9 mouse cellular contexts compared by ENCODE assay signal in the genomic region with DNA sequence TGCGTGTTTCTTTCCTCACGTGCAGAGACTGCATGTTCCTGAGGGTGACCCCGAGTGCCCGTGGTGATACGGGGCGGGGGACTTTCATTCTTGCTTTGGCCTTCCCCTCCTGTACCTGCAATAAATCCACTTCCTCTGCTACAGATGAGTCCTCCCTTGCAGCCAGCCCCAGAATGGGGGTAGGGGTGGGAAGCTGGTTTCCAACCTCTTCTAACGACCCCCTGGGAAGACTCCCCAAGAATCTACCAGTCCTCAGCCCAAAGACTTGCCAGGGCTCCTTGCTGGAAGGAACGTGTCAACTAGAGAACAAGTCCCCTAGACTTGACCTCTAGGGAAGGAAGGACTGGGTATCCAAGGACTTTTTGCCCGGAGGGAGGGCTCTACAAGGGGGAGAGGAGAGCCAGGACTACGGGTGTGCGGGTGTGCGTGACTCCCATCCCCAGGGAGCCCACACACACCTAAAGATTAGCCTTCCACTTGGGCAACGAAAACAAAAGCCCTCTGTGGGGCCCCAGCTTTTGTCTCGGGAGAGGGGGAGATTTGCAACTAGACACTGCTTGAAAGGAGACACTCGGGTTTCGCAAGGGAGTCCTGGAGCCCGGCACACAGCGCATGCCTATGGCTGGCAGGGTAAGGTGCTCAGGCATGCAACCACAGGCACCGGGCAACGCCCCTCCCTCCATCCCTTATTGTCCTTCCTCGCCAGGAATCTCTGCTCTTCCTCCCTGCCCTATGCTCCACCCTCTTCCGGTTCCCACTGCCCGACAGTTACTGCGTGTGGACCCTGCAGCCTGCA. TPM values are rescaled to one million over a fixed set of nuclear protein-coding genes. Genes with fewer than 3 reads are reported as not detected.
DNase-seq lines count a peak whose midpoint lies in the region; ATAC-seq lines count a peak whose summit lies in the region.
"Had no signal": no experiment of that assay in that cellular context is flagged by ENCODE, and none has a peak within 500 bp of the region (broad histone marks: within the 10 kb centered on the region; RNA-seq: fewer than 3 reads in every experiment).

No protein-coding gene starts in this region.

- H3K27ac ChIP-seq in kidney, embryonic 15.5 days, result peak overlapping the region; percentile 20; the same call in 1 of the 2 replicates
- no peak overlapping the region for H3K27ac ChIP-seq in forebrain, embryonic 16.5 days (ENCODE audit: low read length)
- no peak overlapping the region for H3K27ac ChIP-seq in limb, embryonic 15.5 days
- no peak overlapping the region for H3K27ac ChIP-seq in midbrain, embryonic 15.5 days

- no peaks in the 10 kb centered on the region for H3K36me3 ChIP-seq in kidney, embryonic 15.5 days
- no peaks in the 10 kb centered on the region for H3K36me3 ChIP-seq in forebrain, embryonic 16.5 days (ENCODE audit: control insufficient read depth, insufficient read depth)
- H3K36me3 ChIP-seq in limb, embryonic 15.5 days, result no peaks in the 10 kb centered on the region
- no peaks in the 10 kb centered on the region for H3K36me3 ChIP-seq in midbrain, embryonic 15.5 days (replicated peaks)

- no peaks in the 10 kb centered on the region for H3K9me3 ChIP-seq in kidney, embryonic 15.5 days (replicated peaks)
- no peaks in the 10 kb centered on the region for H3K9me3 ChIP-seq in forebrain, embryonic 16.5 days (ENCODE audit: control insufficient read depth, low read length)
- H3K9me3 ChIP-seq in limb, embryonic 15.5 days, result no peaks in the 10 kb centered on the region
- H3K9me3 ChIP-seq in midbrain, embryonic 15.5 days, result no peaks in the 10 kb centered on the region

- H3K4me1 ChIP-seq in kidney, embryonic 15.5 days, result peaks cover 32% of the 10 kb centered on the region
- H3K4me1 ChIP-seq in forebrain, embryonic 16.5 days (replicated peaks; ENCODE audit: control insufficient read depth, insufficient read depth, low read length), result peaks cover 23% of the 10 kb centered on the region
- peaks cover 21% of the 10 kb centered on the region for H3K4me1 ChIP-seq in limb, embryonic 15.5 days
- peaks cover 22% of the 10 kb centered on the region for H3K4me1 ChIP-seq in midbrain, embryonic 15.5 days

- 2% methylated on average over 24 of the region's 24 CpGs for WGBS in kidney, embryonic 15.5 days
- 2% methylated on average over 24 of the region's 24 CpGs for WGBS in forebrain, embryonic 16.5 days
- WGBS in limb, embryonic 15.5 days, result 3% methylated on average over 24 of the region's 24 CpGs
- 3% methylated on average over 24 of the region's 24 CpGs for WGBS in midbrain, embryonic 15.5 days

- peak overlapping the region; percentile 65 for H3K4me2 ChIP-seq in kidney, embryonic 15.5 days
- H3K4me2 ChIP-seq in forebrain, embryonic 16.5 days (ENCODE audit: low read length), result peak overlapping the region; percentile 35
- peak overlapping the region; percentile 63 for H3K4me2 ChIP-seq in limb, embryonic 15.5 days
- H3K4me2 ChIP-seq in midbrain, embryonic 15.5 days, result peak overlapping the region; percentile 53

- H3K9ac ChIP-seq in kidney, embryonic 15.5 days, result 0 out of 2 replicates have a peak overlapping the region, but pooled peaks have one; percentile 35
- H3K9ac ChIP-seq in forebrain, embryonic 16.5 days (replicated peaks; ENCODE audit: low read depth, low read length), result peak overlapping the region; percentile 12; the same call in 1 of the 2 replicates
- H3K9ac ChIP-seq in limb, embryonic 15.5 days, result no peak overlapping the region
- 0 out of 2 replicates have a peak overlapping the region, but pooled peaks have one; percentile 10 for H3K9ac ChIP-seq in midbrain, embryonic 15.5 days

- H3K27me3 ChIP-seq in kidney, embryonic 15.5 days, result peaks cover 96% of the 10 kb centered on the region
- peaks cover 72% of the 10 kb centered on the region for H3K27me3 ChIP-seq in forebrain, embryonic 16.5 days (replicated peaks; ENCODE audit: control insufficient read depth, insufficient read depth, low read length)
- H3K27me3 ChIP-seq in limb, embryonic 15.5 days, result peaks cover 96% of the 10 kb centered on the region
- peaks cover 81% of the 10 kb centered on the region for H3K27me3 ChIP-seq in midbrain, embryonic 15.5 days (replicated peaks)

- no peak for DNase-seq in kidney, adult 18-20 months
- no peak for DNase-seq in ovary, adult 18-20 months (ENCODE audit: low spot score)
- DNase-seq in left cerebral cortex, adult 11 months (ENCODE audit: low spot score), result no peak
- DNase-seq in left cerebral cortex, adult 8-10 months (ENCODE audit: low spot score in 2 of 2), result no peak

- H3K4me3 ChIP-seq in kidney, embryonic 15.5 days (replicated peaks), result peak overlapping the region; percentile 35
- H3K4me3 ChIP-seq in forebrain, embryonic 16.5 days (replicated peaks; ENCODE audit: low read length), result peak overlapping the region; percentile 10
- H3K4me3 ChIP-seq in limb, embryonic 15.5 days, result peak overlapping the region; percentile 35
- peak overlapping the region; percentile 29 for H3K4me3 ChIP-seq in midbrain, embryonic 15.5 days

- ATAC-seq in kidney, embryonic 15.5 days (replicated peaks; ENCODE audit: low FRiP score), result peak; percentile 79
- ATAC-seq in forebrain, embryonic 16.5 days, result no peak
- no peak for ATAC-seq in limb, embryonic 15.5 days (ENCODE audit: insufficient number of reproducible peaks, low FRiP score, low TSS enrichment, low read depth)
- no peak for ATAC-seq in midbrain, embryonic 15.5 days (replicated peaks)

RNA-seq across cellular contexts. Expression of a gene that starts 5.8 kb away (rescaled TPM):
- polyA plus RNA-seq in kidney, embryonic 15.5 days (2015; fragmentation: Nextera tagmentation; extraction: Ambion mirVana), result 42.5 and 66.2 TPM in 2 replicates
- 0.17 TPM in 1 of 2 replicates, not detected in the other for polyA plus RNA-seq in forebrain, embryonic 16.5 days (2015; fragmentation: Nextera tagmentation; extraction: Ambion mirVana)
- polyA plus RNA-seq in limb, embryonic 15.5 days (2015; fragmentation: Nextera tagmentation; extraction: Ambion mirVana), result not detected in 2 replicates
- polyA plus RNA-seq in midbrain, embryonic 15.5 days (2015; fragmentation: Nextera tagmentation; extraction: Ambion mirVana), result not detected in 2 replicates
- total RNA-seq in left cerebral cortex, adult 8-10 months (2022), result under 1 TPM in 1 of 4 experiments, not detected in 3; 0.39 TPM
- total RNA-seq: neutrophil, adult 5-6 weeks had no signal

RNA-seq across cellular contexts. Expression of a gene that starts 6.0 kb away (rescaled TPM):
- polyA plus RNA-seq in kidney, embryonic 15.5 days (2015; fragmentation: Nextera tagmentation; extraction: Ambion mirVana), result 1.5 and 2.6 TPM in 2 replicates
- polyA plus RNA-seq in forebrain, embryonic 16.5 days (2015; fragmentation: Nextera tagmentation; extraction: Ambion mirVana), result 0.40 and 0.86 TPM in 2 replicates
- polyA plus RNA-seq in limb, embryonic 15.5 days (2015; fragmentation: Nextera tagmentation; extraction: Ambion mirVana), result 0.12 TPM in 1 of 2 replicates, not detected in the other
- 1.3 and 1.4 TPM in 2 replicates for polyA plus RNA-seq in midbrain, embryonic 15.5 days (2015; fragmentation: Nextera tagmentation; extraction: Ambion mirVana)
- total RNA-seq in left cerebral cortex, adult 8-10 months (2022), result under 1 TPM in 3 of 4 experiments, not detected in 1; 0.35 to 0.51 (median 0.46) TPM
- total RNA-seq: neutrophil, adult 5-6 weeks had no signal

RNA-seq across cellular contexts. Expression of a gene that starts 16.6 kb away (rescaled TPM):
- 0.08 TPM in 1 of 2 replicates, not detected in the other for polyA plus RNA-seq in kidney, embryonic 15.5 days (2015; fragmentation: Nextera tagmentation; extraction: Ambion mirVana)
- polyA plus RNA-seq in forebrain, embryonic 16.5 days (2015; fragmentation: Nextera tagmentation; extraction: Ambion mirVana), result not detected in 2 replicates
- polyA plus RNA-seq in limb, embryonic 15.5 days (2015; fragmentation: Nextera tagmentation; extraction: Ambion mirVana), result not detected in 2 replicates
- 0.41 and 0.49 TPM in 2 replicates for polyA plus RNA-seq in midbrain, embryonic 15.5 days (2015; fragmentation: Nextera tagmentation; extraction: Ambion mirVana)
- 1 to 10 TPM in 2 of 4 experiments, under 1 TPM in 2; 0.42 to 1.1 (median 0.77) TPM for total RNA-seq in left cerebral cortex, adult 8-10 months (2022)
- total RNA-seq: neutrophil, adult 5-6 weeks had no signal

RNA-seq across cellular contexts. Expression of a gene that starts 56.6 kb away (rescaled TPM):
- 0.30 and 1.1 TPM in 2 replicates for polyA plus RNA-seq in kidney, embryonic 15.5 days (2015; fragmentation: Nextera tagmentation; extraction: Ambion mirVana)
- 20.8 and 29.8 TPM in 2 replicates for polyA plus RNA-seq in forebrain, embryonic 16.5 days (2015; fragmentation: Nextera tagmentation; extraction: Ambion mirVana)
- polyA plus RNA-seq in limb, embryonic 15.5 days (2015; fragmentation: Nextera tagmentation; extraction: Ambion mirVana), result 0.17 and 0.25 TPM in 2 replicates
- polyA plus RNA-seq in midbrain, embryonic 15.5 days (2015; fragmentation: Nextera tagmentation; extraction: Ambion mirVana), result 41.0 and 45.9 TPM in 2 replicates
- 100 to 1,000 TPM; 421 to 457 (median 452) TPM for total RNA-seq in left cerebral cortex, adult 8-10 months (2022)
- total RNA-seq: neutrophil, adult 5-6 weeks had no signal

Comparison
In these comparisons a context has a peak if more than half of its experiments do, and no peak if none do; other contexts are left out.
1. RNA of a gene that starts 5.8 kb away (polyA plus RNA-seq): 42.5 to 66.2 TPM in kidney, embryonic 15.5 days; 0.17 TPM in forebrain, embryonic 16.5 days, not detected in limb, embryonic 15.5 days and not detected in midbrain, embryonic 15.5 days; every median in the first group is over 10 times any median in the second.
2. Peak in every context shown above with its lines, with median percentiles within 50 percentile points of each other: H3K4me2 ChIP-seq and H3K4me3 ChIP-seq.